Mouse (Mus musculus) lung, postnatal 0 days (tissue): Measurements from ENCODE around the gene Dusp1.

Experiments
- CTCF ChIP-seq: IDR thresholded peaks from 2 replicates; pipeline ENCODE4 v1.5.1; 2016; ENCODE audit warnings: antibody characterized with exemption, mild to moderate bottlenecking
- EP300 ChIP-seq: IDR thresholded peaks from 2 replicates; pipeline ENCODE4 v1.6.1; 2016; ENCODE audit warnings: antibody characterized with exemption, mild to moderate bottlenecking, control low read depth

- TF ChIP-seq CTCF (no peak), EP300 (peak; percentile 85; the same call in 1 of the 2 replicates)
Measured at GRCm38 (mm10) chr17:26488711-26489403, 73.1 kb downstream of the Dusp1 start.
